Mouse (Mus musculus) neutrophil, adult 59 days (primary cell): ENCODE data around the gene Morf4l2. TPM values are rescaled to one million over a fixed set of nuclear protein-coding genes. Genes with fewer than 3 reads are reported as not detected.

Experiments
- total RNA-seq, 2 experiments: library from RNA; stranded (reverse); gene quantifications; 1 replicate in 1 of 2; 2 replicates in 1 of 2; pipeline ENCODE4 v1.2.4; 2023

Morf4l2 gene
- 10 to 100 TPM; 86.6 to 92.3 TPM for total RNA-seq

GRCm38 (mm10) chrX:136743459-136743858 is at the start of gene Morf4l2:
Morf4l2 (minus strand) TSS chrX:136743690.

GRCm38 (mm10) chrX:136780041-136780440 is 36.6 kb upstream of the Morf4l2 start, which contains the start of gene Glra4:
Glra4 (minus strand) TSS chrX:136780141.

GRCm38 (mm10) chrX:136707446-136708167 is 35.9 kb downstream of the Morf4l2 start, which contains the start of gene Tceal1:
Tceal1 (plus strand) TSS chrX:136707982.

Other genes starting within 250 kb of the Morf4l2 start
- not detected for gene Kir3dl1, start 225.7 kb downstream of the Morf4l2 start, total RNA-seq
- gene Kir3dl2, start 199.6 kb downstream of the Morf4l2 start, total RNA-seq = not detected
- not detected for gene Tceal3, start 152.8 kb downstream of the Morf4l2 start, total RNA-seq
- gene Tceal1, start 35.7 kb downstream of the Morf4l2 start, total RNA-seq = not detected
- not detected for gene Glra4, start 36.5 kb upstream of the Morf4l2 start, total RNA-seq
- under 1 TPM; 0.24 TPM for gene Plp1, start 79.0 kb upstream of the Morf4l2 start, total RNA-seq
- not detected for gene Rab9b, start 125.1 kb upstream of the Morf4l2 start, total RNA-seq
- gene H2bfm, start 183.6 kb upstream of the Morf4l2 start, total RNA-seq = not detected
- gene Tmsb15b2, start 231.8 kb upstream of the Morf4l2 start, total RNA-seq = 1 to 10 TPM; 2.6 to 7.0 TPM
- not detected for gene Tmsb15l, start 233.2 kb upstream of the Morf4l2 start, total RNA-seq
- gene Tmsb15b1, start 233.2 kb upstream of the Morf4l2 start, total RNA-seq = 1 to 10 TPM in 1 of 2 experiments, not detected in 1; 3.3 TPM
- gene Zcchc18, start 249.5 kb upstream of the Morf4l2 start, total RNA-seq = under 1 TPM; 0.13 to 0.18 TPM